Mouse (Mus musculus) naive thymus-derived CD4-positive, alpha-beta T cell, adult 5 months (primary cell): ENCODE data around the gene Mon1a. TPM values are rescaled to one million over a fixed set of nuclear protein-coding genes. Genes with fewer than 3 reads are reported as not detected.

Source experiments
- polyA plus RNA-seq: library from polyadenylated mRNA; unstranded; fragments of 100-300 nt; shearing (Covaris generic); gene quantifications from one replicate; pipeline ENCODE4 v1.2.1, GENCODE M21; 2017

Mon1a gene
- 27.7 TPM for polyA plus RNA-seq

DNA sequence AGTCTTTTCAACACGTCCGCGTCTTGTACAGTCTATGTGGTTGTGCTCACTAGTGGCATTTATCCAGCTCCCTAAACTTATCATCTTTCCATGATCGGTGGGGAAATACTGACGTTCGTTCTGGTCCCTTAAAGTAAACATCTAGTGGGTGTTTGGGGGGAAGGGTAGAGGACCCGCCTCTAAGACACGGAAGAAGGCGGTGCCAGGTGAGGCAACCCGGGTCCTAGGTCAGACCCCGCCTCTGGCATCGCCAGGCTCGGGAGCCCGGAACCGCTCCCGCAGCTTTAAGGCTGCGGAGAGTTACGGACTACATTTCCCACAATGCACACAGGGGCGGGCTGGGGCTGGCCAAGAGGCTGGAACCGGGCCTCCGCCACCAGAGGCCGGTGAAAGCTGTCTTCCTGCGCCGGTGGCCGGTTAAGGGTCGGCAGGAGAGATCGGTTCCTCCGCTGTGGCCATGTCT is at the start of gene Mon1a:
Gene Mon1a, plus strand, starts transcription at position 348 of the 463 bp plus-strand sequence.

GRCm38 (mm10) chr9:107873137-107873536 is 14.8 kb upstream of the Mon1a start, which contains the start of gene Rbm6:
Rbm6 (minus strand) TSS chr9:107873237.

GRCm38 (mm10) chr9:107906252-107906966 is 18.5 kb downstream of the Mon1a start, which contains the start of gene Mst1r:
Mst1r (plus strand) TSS chr9:107906873.

GRCm38 (mm10) chr9:107928169-107928568 is 40.2 kb downstream of the Mon1a start, which contains the start of gene Actl11:
Actl11 (plus strand) TSS chr9:107928469.

DNA sequence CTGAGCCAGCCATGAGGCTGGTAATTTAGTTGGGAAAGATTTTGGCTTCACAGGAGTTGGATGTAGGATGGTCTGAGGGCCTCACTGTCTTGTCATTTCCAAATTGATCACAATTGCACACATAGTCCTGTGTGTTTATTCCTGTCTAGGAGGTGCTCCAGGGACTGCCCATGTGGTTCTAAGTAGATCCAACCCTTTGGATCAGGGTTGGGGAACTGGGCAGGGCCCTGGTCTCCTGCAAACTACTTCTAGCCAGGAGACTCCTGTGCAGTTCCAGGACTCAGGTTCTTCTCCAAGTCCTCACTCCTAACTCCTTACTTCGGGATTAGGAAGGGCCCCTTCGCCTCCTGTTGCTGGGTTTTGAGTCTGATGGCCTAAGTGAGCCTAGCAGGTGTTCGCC is 47.4 kb downstream of the Mon1a start, which contains the start of gene Camkv:
Gene Camkv, plus strand, starts transcription at position 301 of the 400 bp plus-strand sequence.

DNA sequence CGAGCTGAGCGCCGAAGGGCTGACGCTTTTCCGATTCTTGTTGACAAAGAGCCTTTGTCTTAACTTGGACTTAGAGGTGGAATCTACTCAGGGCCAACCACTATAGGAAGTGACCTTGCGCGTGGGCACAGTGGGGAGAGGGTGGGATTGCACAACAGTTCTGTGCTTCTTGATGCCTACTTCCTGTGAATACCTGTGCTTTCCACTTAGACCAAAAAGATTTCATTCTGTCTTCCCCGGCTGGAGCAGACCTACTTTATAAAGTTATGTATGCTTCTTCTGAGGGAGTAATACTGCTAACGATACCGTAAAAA is 61.9 kb downstream of the Mon1a start, which contains the start of gene Traip:
Gene Traip, plus strand, starts transcription at position 215 of the 314 bp plus-strand sequence.

Other genes starting within 250 kb of the Mon1a start
- gene Slc38a3, start 218.6 kb upstream of the Mon1a start, polyA plus RNA-seq: 0.11 TPM
- gene Gnat1, start 208.4 kb upstream of the Mon1a start, polyA plus RNA-seq: 5.7 TPM
- 0.72 TPM for gene Sema3f, start 177.7 kb upstream of the Mon1a start, polyA plus RNA-seq
- 309 TPM for gene Rbm5, start 117.2 kb upstream of the Mon1a start, polyA plus RNA-seq
- gene Rbm6, start 14.9 kb upstream of the Mon1a start, polyA plus RNA-seq: 128 TPM
- gene Mst1r, start 18.7 kb downstream of the Mon1a start, polyA plus RNA-seq: 0.25 TPM
- not detected for gene Actl11, start 40.3 kb downstream of the Mon1a start, polyA plus RNA-seq
- not detected for gene Camkv, start 47.5 kb downstream of the Mon1a start, polyA plus RNA-seq
- gene Traip, start 62.0 kb downstream of the Mon1a start, polyA plus RNA-seq: 4.1 TPM
- 179 TPM for gene Uba7, start 87.4 kb downstream of the Mon1a start, polyA plus RNA-seq
- not detected for gene Gm20661, start 94.9 kb downstream of the Mon1a start, polyA plus RNA-seq
- 1.8 TPM for gene Inka1, start 97.7 kb downstream of the Mon1a start, polyA plus RNA-seq
- gene Cdhr4, start 104.3 kb downstream of the Mon1a start, polyA plus RNA-seq: 0.60 TPM
- not detected for gene Gm20662, start 108.2 kb downstream of the Mon1a start, polyA plus RNA-seq
- gene Ip6k1, start 114.3 kb downstream of the Mon1a start, polyA plus RNA-seq: 202 TPM
- gene Gmppb, start 161.1 kb downstream of the Mon1a start, polyA plus RNA-seq: 14.5 TPM
- gene Amigo3, start 165.0 kb downstream of the Mon1a start, polyA plus RNA-seq: 0.85 TPM
- 2.0 TPM for gene Mst1, start 192.3 kb downstream of the Mon1a start, polyA plus RNA-seq
- 116 TPM for gene Rnf123, start 195.2 kb downstream of the Mon1a start, polyA plus RNA-seq
- gene Apeh, start 206.5 kb downstream of the Mon1a start, polyA plus RNA-seq: 71.3 TPM